Mouse (Mus musculus) forebrain, embryonic 13.5 days (tissue): ENCODE measurements around the gene Ubac2. TPM values are rescaled to one million over a fixed set of nuclear protein-coding genes. Genes with fewer than 3 reads are reported as not detected.

Experiments
- ATAC-seq: fragments of 200-750 bp; cut with Nextera tagmentation; 2 replicates; pipeline ENCODE4 v1.8.0; 2017
- H3K27ac ChIP-seq: fragments of 300-500 bp; sonication (generic); 2 replicates; pipeline ENCODE4 v1.5.1; 2015; ENCODE audit warnings: inconsistent platforms, mild to moderate bottlenecking, moderate library complexity
- H3K27me3 ChIP-seq: fragments of 300-500 bp; sonication (generic); 2 replicates; pipeline ENCODE4 v1.6.1; 2015; ENCODE audit warnings: mild to moderate bottlenecking, inconsistent platforms
- H3K36me3 ChIP-seq: fragments of 300-500 bp; sonication (generic); 2 replicates; pipeline ENCODE4 v1.6.1; 2015; ENCODE audit warnings: mild to moderate bottlenecking, inconsistent platforms; ENCODE audit not compliant: poor library complexity, severe bottlenecking
- H3K4me1 ChIP-seq: fragments of 300-500 bp; sonication (generic); 2 replicates; pipeline ENCODE4 v1.6.1; 2015; ENCODE audit warnings: inconsistent platforms
- H3K4me2 ChIP-seq: fragments of 300-500 bp; sonication (generic); 2 replicates; pipeline ENCODE4 v1.6.1; 2015; ENCODE audit warnings: inconsistent platforms, mild to moderate bottlenecking, moderate library complexity
- H3K4me3 ChIP-seq: fragments of 300-500 bp; sonication (generic); 2 replicates; pipeline ENCODE4 v1.5.1; 2015; ENCODE audit warnings: mild to moderate bottlenecking, inconsistent platforms
- H3K9ac ChIP-seq: fragments of 300-500 bp; sonication (generic); 2 replicates; pipeline ENCODE4 v1.6.1; 2015; ENCODE audit warnings: mild to moderate bottlenecking, inconsistent platforms
- H3K9me3 ChIP-seq: fragments of 300-500 bp; sonication (generic); replicated peaks from 2 replicates; pipeline ENCODE4 v1.6.1; 2016; ENCODE audit warnings: inconsistent platforms
- WGBS: fragments of 180-500 bp; shearing (Covaris S2); methylation state at CpG from one replicate; pipeline ENCODE4 v1.1.7; 2015; 5-methylcytosine and 5-hydroxymethylcytosine counted together
- polyA plus RNA-seq: library from polyadenylated mRNA; unstranded; fragments of >200 nt; fragmentation: Nextera tagmentation; extraction: Ambion mirVana; gene quantifications from 2 replicates; pipeline ENCODE4 v1.2.1, GENCODE M21; 2015

The Ubac2 gene
- polyA plus RNA-seq, 1 experiment from 2014 or later = 56.4 TPM

DNA sequence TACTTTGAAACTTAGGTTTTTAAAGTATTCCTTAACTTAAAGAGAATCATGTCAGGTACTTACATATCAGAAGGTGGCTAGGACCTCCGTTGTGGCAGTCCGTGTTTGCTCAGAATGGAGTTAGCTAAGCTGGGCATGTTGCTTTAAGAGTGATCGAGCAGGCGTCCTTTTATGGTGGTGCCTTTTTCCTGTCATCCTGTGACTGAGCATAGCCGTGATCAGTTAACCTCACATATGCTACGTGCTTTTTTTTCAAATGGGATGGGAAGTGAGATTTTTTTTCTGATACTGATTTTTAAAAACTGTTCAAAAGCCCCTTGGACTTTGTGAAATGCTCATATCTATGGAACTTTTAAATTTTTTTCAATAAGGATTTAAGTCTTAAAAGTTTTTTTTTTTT, 86.6 kb downstream of the Ubac2 start, which contains the start of gene Gpr183:
Gpr183 (minus strand) TSS at position 206 of the 400 bp plus-strand sequence.
- no peak within 1 kb of the TSS for H3K4me3 ChIP-seq
- no peaks in the 10 kb centered on the region for H3K9me3 ChIP-seq
- no peak within 1 kb of the TSS for H3K9ac ChIP-seq
- H3K36me3 ChIP-seq = no peaks in the 10 kb centered on the region
- no peak for ATAC-seq
- WGBS = 81% methylated on average over 6 of the region's 6 CpGs
- H3K27me3 ChIP-seq = no peaks in the 10 kb centered on the region
- no peak within 1 kb of the TSS for H3K27ac ChIP-seq
- H3K4me2 ChIP-seq = no peak within 1 kb of the TSS
- peaks cover 9% of the 10 kb centered on the region for H3K4me1 ChIP-seq

GRCm38 (mm10) chr14:121965461-121965860, 87.0 kb downstream of the Ubac2 start:
- H3K36me3 ChIP-seq = no peaks in the 10 kb centered on the region
- 90% methylated on average over 4 of the region's 4 CpGs for WGBS
- no peak overlapping the region for H3K27ac ChIP-seq
- no peak overlapping the region for H3K4me3 ChIP-seq
- H3K27me3 ChIP-seq = no peaks in the 10 kb centered on the region
- H3K9ac ChIP-seq = no peak overlapping the region
- H3K9me3 ChIP-seq = no peaks in the 10 kb centered on the region
- H3K4me1 ChIP-seq = peaks cover 9% of the 10 kb centered on the region
- ATAC-seq = no peak
- H3K4me2 ChIP-seq = no peak overlapping the region

- no peaks in the 10 kb centered on the region for H3K36me3 ChIP-seq
- H3K4me3 ChIP-seq = no peak overlapping the region
Observed at GRCm38 (mm10) chr14:121967095-121967494, 88.7 kb downstream of the Ubac2 start.

GRCm38 (mm10) chr14:121970402-121970801, 92.0 kb downstream of the Ubac2 start:
- Histone ChIP-seq H3K9ac (no peak overlapping the region), H3K27ac (no peak overlapping the region), H3K4me2 (no peak overlapping the region), H3K27me3 (no peaks in the 10 kb centered on the region), H3K9me3 (no peaks in the 10 kb centered on the region), H3K4me3 (no peak overlapping the region), H3K4me1 (no peaks in the 10 kb centered on the region), H3K36me3 (no peaks in the 10 kb centered on the region; the same call in 1 of the 2 replicates)
- 96% methylated on average over 1 of the region's 1 CpGs for WGBS
- no peak for ATAC-seq

More at GRCm38 (mm10) chr14:121967095-121967494, 88.7 kb downstream of the Ubac2 start:
- no peak for ATAC-seq
- no peaks in the 10 kb centered on the region for H3K27me3 ChIP-seq
- peaks cover 9% of the 10 kb centered on the region for H3K4me1 ChIP-seq
- no peak overlapping the region for H3K27ac ChIP-seq
- no peak overlapping the region for H3K4me2 ChIP-seq
- WGBS = 95% methylated on average over 4 of the region's 4 CpGs
- H3K9me3 ChIP-seq = no peaks in the 10 kb centered on the region
- no peak overlapping the region for H3K9ac ChIP-seq

- no peak overlapping the region for H3K4me2 ChIP-seq
- no peaks in the 10 kb centered on the region for H3K4me1 ChIP-seq
- WGBS = 95% methylated on average over 10 of the region's 10 CpGs
- H3K27ac ChIP-seq = no peak overlapping the region
- H3K4me3 ChIP-seq = no peak overlapping the region
- H3K27me3 ChIP-seq = no peaks in the 10 kb centered on the region
- no peak overlapping the region for H3K9ac ChIP-seq
- no peak for ATAC-seq
- peaks cover 3% of the 10 kb centered on the region; the same call in 1 of the 2 replicates for H3K36me3 ChIP-seq
- no peaks in the 10 kb centered on the region for H3K9me3 ChIP-seq
Observed at GRCm38 (mm10) chr14:121973114-121973513, 94.7 kb downstream of the Ubac2 start.

DNA sequence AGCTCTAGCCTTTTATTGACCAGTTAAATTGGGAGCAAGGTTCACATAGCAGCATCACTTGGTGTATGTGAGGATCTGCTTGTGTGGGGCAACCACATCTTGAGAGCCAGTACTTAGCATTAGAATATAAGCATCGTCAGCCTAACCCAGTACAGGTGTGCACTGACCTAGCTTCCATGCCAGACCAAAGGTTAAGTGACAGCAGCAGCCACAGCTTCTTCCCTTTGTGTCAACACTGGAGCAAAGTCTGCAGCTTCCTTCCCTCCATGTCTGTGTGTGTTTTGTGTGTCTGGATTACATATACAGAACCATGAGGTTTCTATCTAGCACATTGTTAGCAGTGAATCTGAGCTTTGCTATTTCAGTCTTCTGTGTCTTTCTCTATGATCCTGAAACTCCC, 103.1 kb downstream of the Ubac2 start:
- H3K36me3 ChIP-seq = no peaks in the 10 kb centered on the region
- no peak overlapping the region for H3K4me2 ChIP-seq
- H3K9me3 ChIP-seq = no peaks in the 10 kb centered on the region
- WGBS = 90% methylated on average over 1 of the region's 1 CpGs
- no peak overlapping the region for H3K27ac ChIP-seq
- no peak for ATAC-seq
- no peaks in the 10 kb centered on the region for H3K4me1 ChIP-seq
- no peaks in the 10 kb centered on the region for H3K27me3 ChIP-seq
- H3K9ac ChIP-seq = no peak overlapping the region
- H3K4me3 ChIP-seq = no peak overlapping the region

GRCm38 (mm10) chr14:121983009-121983933, 104.9 kb downstream of the Ubac2 start:
- H3K4me1 ChIP-seq = no peaks in the 10 kb centered on the region
- H3K9me3 ChIP-seq = no peaks in the 10 kb centered on the region
- no peaks in the 10 kb centered on the region for H3K36me3 ChIP-seq
- no peak overlapping the region for H3K4me2 ChIP-seq
- no peak overlapping the region for H3K4me3 ChIP-seq
- no peak overlapping the region for H3K9ac ChIP-seq
- H3K27me3 ChIP-seq = no peaks in the 10 kb centered on the region
- H3K27ac ChIP-seq = no peak overlapping the region
- WGBS = 79% methylated on average over 8 of the region's 8 CpGs
- no peak for ATAC-seq

DNA sequence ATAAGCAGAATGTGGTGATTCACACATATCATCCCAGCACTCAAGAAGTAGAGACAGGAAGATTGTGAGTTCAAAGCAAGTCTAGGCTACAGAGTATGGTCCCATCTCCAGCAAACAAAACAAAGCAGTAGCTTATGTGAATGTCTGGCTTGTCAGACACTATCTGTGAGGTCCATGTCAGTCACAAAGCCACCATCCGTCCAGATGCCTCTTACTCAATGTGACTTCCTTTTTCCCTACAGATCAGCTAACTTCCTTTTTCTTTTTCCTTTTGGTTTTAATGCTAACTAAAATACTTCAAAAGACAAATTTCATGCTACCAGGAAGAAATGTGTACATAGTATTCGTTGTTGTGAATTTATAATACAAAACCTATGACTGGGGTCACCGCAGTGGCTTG, 107.1 kb downstream of the Ubac2 start:
- WGBS = 88% methylated on average over 3 of the region's 3 CpGs

GRCm38 (mm10) chr14:121986028-121986427, 107.6 kb downstream of the Ubac2 start:
- 93% methylated on average over 6 of the region's 6 CpGs for WGBS
- Histone ChIP-seq H3K9ac (no peak overlapping the region), H3K27ac (no peak overlapping the region), H3K4me1 (no peaks in the 10 kb centered on the region), H3K9me3 (no peaks in the 10 kb centered on the region), H3K36me3 (no peaks in the 10 kb centered on the region), H3K27me3 (no peaks in the 10 kb centered on the region), H3K4me3 (no peak overlapping the region), H3K4me2 (no peak overlapping the region)
- ATAC-seq = no peak

More for the DNA sequence above, 107.1 kb downstream of the Ubac2 start:
- no peak overlapping the region for H3K4me2 ChIP-seq
- no peak for ATAC-seq
- no peaks in the 10 kb centered on the region for H3K36me3 ChIP-seq
- no peak overlapping the region for H3K4me3 ChIP-seq
- no peaks in the 10 kb centered on the region for H3K27me3 ChIP-seq
- H3K9ac ChIP-seq = no peak overlapping the region
- H3K9me3 ChIP-seq = no peaks in the 10 kb centered on the region
- no peaks in the 10 kb centered on the region for H3K4me1 ChIP-seq
- no peak overlapping the region for H3K27ac ChIP-seq

GRCm38 (mm10) chr14:121987287-121987686, 108.9 kb downstream of the Ubac2 start:
- Histone ChIP-seq H3K4me3 (no peak overlapping the region), H3K4me1 (no peaks in the 10 kb centered on the region), H3K36me3 (no peaks in the 10 kb centered on the region), H3K9me3 (no peaks in the 10 kb centered on the region), H3K27ac (no peak overlapping the region), H3K4me2 (no peak overlapping the region), H3K9ac (no peak overlapping the region), H3K27me3 (no peaks in the 10 kb centered on the region)
- no peak for ATAC-seq
- 82% methylated on average over 1 of the region's 1 CpGs for WGBS

DNA sequence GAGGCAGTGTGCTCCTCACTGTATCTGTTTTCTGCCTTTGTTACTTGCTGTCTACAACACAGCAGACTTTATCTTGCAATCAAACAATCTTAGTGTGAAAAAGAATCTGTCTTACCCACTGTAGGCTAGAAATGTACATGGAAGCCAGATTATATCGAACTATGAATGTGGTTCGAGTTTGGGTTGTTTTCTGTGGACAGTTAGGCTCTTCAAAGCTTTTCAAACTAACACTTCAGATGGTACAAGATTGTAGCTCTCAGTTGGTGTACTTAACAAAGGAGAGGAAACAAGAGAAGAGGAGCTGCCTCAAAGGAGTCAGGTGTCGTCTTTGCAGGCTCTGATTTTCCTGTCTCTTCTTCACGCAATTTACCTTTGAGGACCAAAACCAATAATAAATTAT, 109.3 kb downstream of the Ubac2 start:
- no peaks in the 10 kb centered on the region for H3K36me3 ChIP-seq
- H3K4me1 ChIP-seq = no peaks in the 10 kb centered on the region
- no peaks in the 10 kb centered on the region for H3K9me3 ChIP-seq
- no peak overlapping the region for H3K4me2 ChIP-seq
- no peaks in the 10 kb centered on the region for H3K27me3 ChIP-seq
- WGBS = 90% methylated on average over 4 of the region's 4 CpGs
- H3K9ac ChIP-seq = no peak overlapping the region
- ATAC-seq = no peak
- no peak overlapping the region for H3K27ac ChIP-seq
- no peak overlapping the region for H3K4me3 ChIP-seq

DNA sequence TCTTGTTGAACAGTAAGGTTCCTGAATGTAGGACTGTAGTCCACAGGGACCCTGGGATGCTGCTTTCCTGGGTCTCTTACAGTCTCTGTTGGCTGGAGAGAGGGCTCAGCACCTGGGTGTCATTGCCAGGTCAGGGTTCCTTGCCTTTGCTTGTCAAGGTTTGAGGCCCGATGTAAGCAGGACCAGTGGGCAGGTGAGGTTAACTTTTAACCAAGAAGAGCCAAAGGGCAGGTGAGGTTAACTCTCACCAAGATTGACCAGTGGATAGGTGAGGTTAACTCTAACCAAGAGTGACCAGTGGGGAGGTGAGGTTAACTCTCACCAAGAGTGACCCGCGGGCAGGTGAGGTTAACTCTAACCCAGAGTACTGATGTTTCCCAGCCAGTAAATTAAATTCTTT, 110.9 kb downstream of the Ubac2 start:
- H3K4me2 ChIP-seq = no peak overlapping the region
- no peaks in the 10 kb centered on the region for H3K27me3 ChIP-seq
- H3K36me3 ChIP-seq = peaks cover 5% of the 10 kb centered on the region
- 92% methylated on average over 3 of the region's 3 CpGs for WGBS
- H3K27ac ChIP-seq = no peak overlapping the region
- ATAC-seq = no peak
- H3K4me1 ChIP-seq = no peaks in the 10 kb centered on the region
- no peak overlapping the region for H3K9ac ChIP-seq
- H3K4me3 ChIP-seq = no peak overlapping the region
- no peaks in the 10 kb centered on the region for H3K9me3 ChIP-seq
